Mouse (Mus musculus) testis, adult 2 months (tissue): ENCODE measurements around the gene Gabrr2. TPM values are rescaled to one million over a fixed set of nuclear protein-coding genes. Genes with fewer than 3 reads are reported as not detected.
A peak's percentile ranks its signal among the peaks of the same experiment; 100 is the strongest.

Experiments used
- H3K27ac ChIP-seq: fragments of 200-500 bp; 2 replicates; pipeline ENCODE4 v1.5.1; 2012; ENCODE audit warnings: low read depth, low read length; ENCODE audit not compliant: control insufficient read depth, insufficient read depth
- H3K27me3 ChIP-seq: fragments of 200-500 bp; 2 replicates; pipeline ENCODE4 v1.6.1; 2012; ENCODE audit warnings: mild to moderate bottlenecking, low read length, moderate library complexity; ENCODE audit not compliant: control insufficient read depth, insufficient read depth
- H3K36me3 ChIP-seq: fragments of 200-500 bp; 2 replicates; pipeline ENCODE4 v1.6.1; 2012; ENCODE audit warnings: mild to moderate bottlenecking, low read length; ENCODE audit not compliant: control insufficient read depth, insufficient read depth
- H3K4me1 ChIP-seq: fragments of 200-500 bp; 2 replicates; pipeline ENCODE4 v1.6.1; 2012; ENCODE audit warnings: low read length; ENCODE audit not compliant: control insufficient read depth, insufficient read depth
- H3K4me3 ChIP-seq: fragments of 200-500 bp; 2 replicates; pipeline ENCODE4 v1.5.1; 2012; ENCODE audit warnings: low read depth, mild to moderate bottlenecking, low read length, moderate library complexity, mixed read lengths; ENCODE audit not compliant: control insufficient read depth
- CTCF ChIP-seq: fragments of 200-500 bp; IDR thresholded peaks from 2 replicates; pipeline ENCODE4 v1.5.1; 2012; ENCODE audit warnings: low read depth, mild to moderate bottlenecking, inconsistent platforms, low read length, moderate library complexity; ENCODE audit not compliant: control insufficient read depth, insufficient read depth, insufficient replicate concordance
- POLR2A ChIP-seq: fragments of 200-500 bp; IDR thresholded peaks from 2 replicates; pipeline ENCODE4 v1.6.1; 2012; ENCODE audit warnings: low read depth, mild to moderate bottlenecking, inconsistent platforms, low read length, moderate library complexity; ENCODE audit not compliant: control insufficient read depth
- polyA plus RNA-seq: library from polyadenylated mRNA; depleted of rRNA; stranded (reverse); fragments of >200 nt; gene quantifications from 2 replicates; pipeline ENCODE4 v1.2.3, GENCODE M21; 2012

The Gabrr2 gene
- polyA plus RNA-seq, 1 experiment = 0.96 TPM

GRCm38 (mm10) chr4:33033515-33033914 is 29.3 kb upstream of the Gabrr2 start:
- no peaks in the 10 kb centered on the region for H3K27me3 ChIP-seq
- no peak for TF ChIP-seq CTCF
- TF ChIP-seq POLR2A = no peak
- no peak overlapping the region for H3K4me3 ChIP-seq
- H3K36me3 ChIP-seq = no peaks in the 10 kb centered on the region
- no peak overlapping the region for H3K27ac ChIP-seq
- H3K4me1 ChIP-seq = peaks cover 2% of the 10 kb centered on the region; the same call in 1 of the 2 replicates

GRCm38 (mm10) chr4:33039826-33040225 is 23.0 kb upstream of the Gabrr2 start:
- TF ChIP-seq CTCF = no peak
- TF ChIP-seq POLR2A = no peak
- Histone ChIP-seq H3K36me3 (peaks cover 2% of the 10 kb centered on the region; the same call in 1 of the 2 replicates), H3K4me1 (no peaks in the 10 kb centered on the region), H3K4me3 (no peak overlapping the region), H3K27me3 (no peaks in the 10 kb centered on the region), H3K27ac (no peak overlapping the region)

GRCm38 (mm10) chr4:33049601-33050000 is 13.2 kb upstream of the Gabrr2 start:
- Histone ChIP-seq H3K27ac (no peak overlapping the region), H3K4me3 (no peak overlapping the region), H3K27me3 (no peaks in the 10 kb centered on the region), H3K4me1 (no peaks in the 10 kb centered on the region), H3K36me3 (peaks cover 2% of the 10 kb centered on the region; the same call in 1 of the 2 replicates)
- TF ChIP-seq POLR2A (no peak), CTCF (no peak)

DNA sequence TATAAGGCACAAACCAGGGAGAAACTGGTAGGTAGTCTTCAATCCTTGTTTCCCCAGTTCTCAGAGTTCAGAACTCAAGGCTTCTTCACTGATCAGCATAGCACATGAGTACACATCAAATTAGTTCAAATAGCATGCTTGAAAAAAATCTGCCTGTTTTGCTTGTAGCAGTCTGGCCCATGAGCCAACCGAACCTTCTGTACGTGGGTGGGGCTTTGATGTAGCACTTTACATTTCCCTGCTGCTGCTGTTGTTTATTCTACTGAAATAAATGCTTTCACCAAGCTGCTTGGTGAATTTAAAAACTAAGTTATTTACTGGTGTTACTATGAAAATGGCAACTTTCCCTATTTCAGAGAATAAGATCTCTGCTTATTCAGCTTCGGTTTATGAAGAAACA is 10.7 kb upstream of the Gabrr2 start:
- no peaks in the 10 kb centered on the region for H3K36me3 ChIP-seq
- H3K27ac ChIP-seq = no peak overlapping the region
- H3K27me3 ChIP-seq = no peaks in the 10 kb centered on the region
- no peak for TF ChIP-seq CTCF
- no peak for TF ChIP-seq POLR2A
- no peak overlapping the region for H3K4me3 ChIP-seq
- H3K4me1 ChIP-seq = no peaks in the 10 kb centered on the region

- H3K27ac ChIP-seq = no peak overlapping the region
- TF ChIP-seq CTCF (no peak), POLR2A (no peak)
- H3K4me3 ChIP-seq = no peak overlapping the region
- no peaks in the 10 kb centered on the region for H3K4me1 ChIP-seq
- no peaks in the 10 kb centered on the region for H3K27me3 ChIP-seq
- H3K36me3 ChIP-seq = no peaks in the 10 kb centered on the region
Measured at GRCm38 (mm10) chr4:33052650-33053049, 10.1 kb upstream of the Gabrr2 start.

DNA sequence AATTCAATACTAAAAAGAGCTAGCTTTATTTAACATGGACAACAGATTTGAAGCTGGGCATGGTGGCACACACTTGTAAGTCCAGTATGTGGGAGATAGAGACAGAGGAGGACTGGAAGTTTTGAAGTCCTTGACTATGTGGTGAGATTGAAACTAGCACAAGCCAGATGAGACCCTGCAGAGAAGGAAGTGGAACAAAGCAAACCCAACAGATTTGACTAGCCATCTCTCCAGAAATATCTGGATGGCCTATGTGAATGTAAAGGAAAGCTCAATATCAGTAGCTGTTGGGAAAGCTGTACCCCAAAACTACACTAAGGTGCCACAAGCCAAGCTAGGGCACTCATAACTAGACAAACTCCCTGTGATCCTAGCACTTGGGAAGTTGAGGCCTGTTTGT is 8.4 kb upstream of the Gabrr2 start:
- Histone ChIP-seq H3K4me1 (no peaks in the 10 kb centered on the region), H3K36me3 (no peaks in the 10 kb centered on the region), H3K27me3 (no peaks in the 10 kb centered on the region), H3K27ac (no peak overlapping the region), H3K4me3 (no peak overlapping the region)
- TF ChIP-seq CTCF = no peak
- no peak for TF ChIP-seq POLR2A

GRCm38 (mm10) chr4:33056317-33056716 is 6.5 kb upstream of the Gabrr2 start:
- H3K4me1 ChIP-seq = no peaks in the 10 kb centered on the region
- H3K27me3 ChIP-seq = no peaks in the 10 kb centered on the region
- no peaks in the 10 kb centered on the region for H3K36me3 ChIP-seq
- TF ChIP-seq POLR2A = no peak
- H3K4me3 ChIP-seq = no peak overlapping the region
- 0 out of 2 replicates have a peak overlapping the region, but pooled peaks have one; percentile 12 for H3K27ac ChIP-seq
